ENCODE assay signal across 23 mouse cellular contexts in genomic region chr13:43267216-43267615, GRCm38 (mm10).
"Had no signal": no experiment of that assay in that cellular context is flagged by ENCODE, and none has a peak within 500 bp of the region (broad histone marks: within the 10 kb centered on the region; RNA-seq: fewer than 3 reads in every experiment).

No protein-coding gene starts in this region.

- H3K27me3 ChIP-seq: heart, embryonic 12.5 days; hindbrain, embryonic 13.5 days; hindbrain, embryonic 15.5 days; intestine, embryonic 15.5 days; limb, embryonic 12.5 days had no signal

- H3K36me3 ChIP-seq: heart, embryonic 10.5 days; heart, embryonic 12.5 days; hindbrain, embryonic 13.5 days; hindbrain, embryonic 15.5 days; intestine, embryonic 15.5 days; limb, embryonic 10.5 days; limb, embryonic 12.5 days had no signal

- H3K4me1 ChIP-seq: intestine, embryonic 15.5 days had no signal

- H3K27ac ChIP-seq: gastrocnemius, adult 2 months; heart, embryonic 10.5 days; hindbrain, embryonic 13.5 days; hindbrain, embryonic 15.5 days; hindbrain, postnatal 0 days; intestine, embryonic 15.5 days; limb, embryonic 10.5 days; limb, embryonic 12.5 days had no signal

- ATAC-seq: forebrain, embryonic 16.5 days; hindbrain, postnatal 0 days; inflammation-experienced regulatory T-cells, adult 6 months; intestine, embryonic 15.5 days; intestine, postnatal 0 days had no signal

- H3K9me3 ChIP-seq: heart, embryonic 10.5 days; heart, embryonic 12.5 days; hindbrain, embryonic 13.5 days; hindbrain, embryonic 15.5 days; intestine, embryonic 15.5 days; limb, embryonic 10.5 days; limb, embryonic 12.5 days had no signal

- DNase-seq: gastrocnemius, adult 2 months; gastrocnemius, postnatal 10 days; gastrocnemius, postnatal 25 days; heart, adult 18-20 months; heart, postnatal 10 days; heart, postnatal 36 days; kidney, adult 18-20 months; kidney, adult 8-10 months; kidney, postnatal 10 days; kidney, postnatal 25 days; kidney, postnatal 4 days; liver had no signal

- H3K4me3 ChIP-seq: gastrocnemius, adult 2 months; heart, embryonic 10.5 days; heart, embryonic 12.5 days; hindbrain, embryonic 13.5 days; hindbrain, embryonic 15.5 days; intestine, embryonic 15.5 days; limb, embryonic 10.5 days; limb, embryonic 12.5 days had no signal
